Mouse (Mus musculus): ENCODE data around the gene Nprl3.
A peak's percentile ranks its signal among the peaks of the same experiment; 100 is the strongest.

The Nprl3 gene

GRCm38 (mm10) chr11:32194086-32194485 is 73.4 kb downstream of the Nprl3 start:
- DNase-seq: no peak

DNA sequence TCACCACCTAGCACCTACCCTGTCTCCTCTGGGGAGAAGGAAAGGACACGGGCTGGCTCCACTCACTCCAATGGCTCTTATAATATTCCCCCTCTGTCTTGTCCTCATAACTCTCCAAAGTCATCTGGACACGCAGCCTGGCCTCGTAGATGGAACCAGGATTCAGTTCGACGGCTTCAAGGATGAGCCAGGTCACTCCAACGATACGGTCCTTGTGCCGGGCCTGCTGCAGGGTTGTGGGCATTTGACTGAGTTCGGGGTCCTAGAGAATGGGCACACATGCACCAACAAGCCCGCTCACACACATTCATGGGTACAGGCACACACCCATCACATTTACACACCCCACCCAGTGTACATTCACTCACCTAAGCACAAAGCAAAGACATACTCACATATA is 74.4 kb downstream of the Nprl3 start:
- DNase-seq: no peak

DNA sequence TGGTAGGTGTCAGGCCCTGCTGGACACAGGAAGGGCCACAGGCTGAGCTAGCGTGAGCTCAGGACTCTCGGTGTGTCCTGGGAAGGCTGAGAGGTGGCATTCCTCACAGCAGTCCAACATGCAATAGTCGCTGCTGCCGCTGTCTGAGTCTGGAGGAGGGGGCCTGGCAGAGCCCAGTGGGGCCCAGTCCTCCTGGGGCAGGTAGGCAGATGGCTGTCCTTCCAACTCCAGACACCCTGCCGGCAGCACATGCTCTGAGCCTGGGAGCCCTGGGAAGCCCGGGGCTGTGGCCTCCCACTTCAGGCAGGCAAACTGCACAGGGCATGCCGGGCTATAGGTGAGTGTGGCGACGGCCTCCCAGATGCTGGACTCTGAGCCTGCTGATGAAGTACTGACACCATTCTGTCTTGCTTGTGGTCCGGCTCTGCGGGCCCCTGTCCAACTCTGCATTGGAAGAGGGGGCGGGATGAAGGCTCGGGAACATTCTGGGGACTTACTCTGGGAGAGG is 76.8 kb downstream of the Nprl3 start:
- DNase-seq: no peak

GRCm38 (mm10) chr11:32190119-32190518 is 77.4 kb downstream of the Nprl3 start:
- no peak for DNase-seq

GRCm38 (mm10) chr11:32189434-32189833 is 78.1 kb downstream of the Nprl3 start:
- DNase-seq: no peak

DNA sequence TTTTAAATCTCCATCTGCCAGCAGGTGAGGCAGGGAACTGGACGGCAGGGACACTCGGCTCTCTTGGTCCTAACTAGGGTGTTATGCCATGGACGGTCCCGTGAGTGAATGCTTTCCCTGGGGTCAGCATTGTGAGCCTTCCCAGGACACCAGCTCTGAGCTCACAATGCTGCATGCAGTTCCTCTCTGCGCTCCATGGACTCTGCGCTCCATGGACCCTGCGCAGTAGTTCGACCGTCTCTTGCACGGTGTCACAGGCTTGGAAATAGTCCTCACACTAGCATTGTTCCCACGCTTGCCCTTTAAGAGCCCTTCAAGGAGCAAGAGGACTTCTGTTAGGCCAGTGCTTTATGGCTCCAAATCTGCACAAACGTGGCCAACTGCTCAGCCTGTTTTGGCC is 78.6 kb downstream of the Nprl3 start:
- no peak for DNase-seq

- no peak for DNase-seq
Observed at GRCm38 (mm10) chr11:32187256-32187655, 80.3 kb downstream of the Nprl3 start.

GRCm38 (mm10) chr11:32186031-32186430 is 81.5 kb downstream of the Nprl3 start:
- DNase-seq: no peak

GRCm38 (mm10) chr11:32184469-32184868 is 83.0 kb downstream of the Nprl3 start:
- DNase-seq: no peak

DNA sequence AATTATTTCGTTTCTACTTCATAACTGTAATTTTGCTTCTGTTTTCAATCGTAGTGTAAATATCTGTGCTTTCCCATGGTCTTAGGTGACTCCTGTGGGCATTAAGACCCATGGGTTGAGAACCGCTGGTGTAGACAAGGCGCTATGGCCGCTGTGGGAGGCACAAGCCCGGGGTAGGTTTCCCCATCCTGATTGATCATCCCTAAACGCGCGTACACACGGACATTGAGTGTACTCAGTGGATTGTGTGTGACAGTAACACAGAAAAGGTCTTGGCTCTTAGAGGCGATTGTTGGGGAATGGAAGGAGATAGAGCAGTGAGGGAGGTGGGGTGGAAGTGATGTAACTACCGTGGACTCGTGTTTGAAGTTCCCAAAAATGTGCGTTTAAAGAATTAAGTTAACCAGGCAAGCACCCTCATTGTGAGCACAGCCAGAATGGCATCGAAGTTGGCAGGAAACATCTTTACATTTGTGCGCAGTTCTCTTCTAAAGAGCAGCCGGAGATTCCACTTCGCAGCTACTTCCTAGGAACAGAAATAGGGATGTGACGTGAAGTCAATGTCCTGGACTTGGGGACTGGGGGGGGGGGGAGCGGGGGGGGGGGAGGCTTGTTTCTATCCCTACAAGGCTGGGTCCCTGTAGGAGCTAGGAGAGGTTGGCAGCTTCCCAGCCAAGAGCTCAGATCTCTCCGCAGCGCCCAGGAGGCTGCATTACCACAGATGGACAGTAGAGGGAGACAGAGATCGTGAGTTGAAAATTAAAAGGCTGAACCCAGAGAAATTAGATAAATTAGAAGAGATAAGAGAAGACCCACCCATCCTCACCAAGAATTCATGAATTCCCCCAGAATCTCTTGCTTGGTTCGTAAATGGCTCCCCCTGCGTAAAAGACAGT is 85.3 kb downstream of the Nprl3 start:
- peak; percentile 84 to 85 for DNase-seq

- no peak for DNase-seq
Observed at GRCm38 (mm10) chr11:32181246-32181645, 86.3 kb downstream of the Nprl3 start.

- no peak for DNase-seq
Observed at GRCm38 (mm10) chr11:32178506-32178905, 89.0 kb downstream of the Nprl3 start.
